Mouse (Mus musculus) thymus, adult 2 months (tissue): ENCODE data around the gene Ube3b. TPM values are rescaled to one million over a fixed set of nuclear protein-coding genes. Genes with fewer than 3 reads are reported as not detected.
A peak's percentile ranks its signal among the peaks of the same experiment; 100 is the strongest.

ENCODE experiments used
- DNase-seq: peaks from one replicate; pipeline ENCODE4 v3.0.0; 2021
- H3K27ac ChIP-seq: fragments of 200-500 bp; 2 replicates; pipeline ENCODE4 v1.5.1; 2012; ENCODE audit warnings: low read length, control low read depth; ENCODE audit not compliant: control insufficient read depth, insufficient read depth
- H3K27me3 ChIP-seq: fragments of 200-500 bp; 2 replicates; pipeline ENCODE4 v1.6.1; 2012; ENCODE audit warnings: mild to moderate bottlenecking, low read length, moderate library complexity, mixed read lengths; ENCODE audit not compliant: control insufficient read depth, insufficient read depth
- H3K36me3 ChIP-seq: fragments of 200-500 bp; 2 replicates; pipeline ENCODE4 v1.6.1; 2012; ENCODE audit warnings: mild to moderate bottlenecking, low read length, moderate library complexity; ENCODE audit not compliant: control insufficient read depth, insufficient read depth
- H3K4me1 ChIP-seq: fragments of 200-500 bp; replicated peaks from 2 replicates; pipeline ENCODE4 v1.6.1; 2012; ENCODE audit warnings: low read length; ENCODE audit not compliant: control insufficient read depth, insufficient read depth
- H3K4me3 ChIP-seq: fragments of 200-500 bp; 2 replicates; pipeline ENCODE4 v1.5.1; 2012; ENCODE audit warnings: mild to moderate bottlenecking, low read length, control low read depth, moderate library complexity; ENCODE audit not compliant: control insufficient read depth, insufficient read depth
- CTCF ChIP-seq: fragments of 200-500 bp; IDR thresholded peaks from 2 replicates; pipeline ENCODE4 v1.5.1; 2012; ENCODE audit warnings: mild to moderate bottlenecking, control low read depth, low read length, moderate library complexity, borderline replicate concordance; ENCODE audit not compliant: control insufficient read depth, poor library complexity, insufficient read depth; ENCODE audit errors: extremely low read depth
- POLR2A ChIP-seq: fragments of 200-500 bp; IDR thresholded peaks from 2 replicates; pipeline ENCODE4 v1.6.1; 2012; ENCODE audit warnings: mild to moderate bottlenecking, low read length, control low read depth, moderate library complexity; ENCODE audit not compliant: control insufficient read depth, poor library complexity, insufficient read depth; ENCODE audit errors: extremely low read depth
- WGBS: fragments of 180-500 bp; shearing (Covaris S2); methylation state at CpG from one replicate; pipeline ENCODE4 v1.1.7; 2018; 5-methylcytosine and 5-hydroxymethylcytosine counted together
- polyA plus RNA-seq: library from polyadenylated mRNA; depleted of rRNA; stranded (reverse); fragments of >200 nt; gene quantifications from 2 replicates; pipeline ENCODE4 v1.2.3, GENCODE M21; 2012

Gene Ube3b
- polyA plus RNA-seq, 1 experiment: 123 TPM

- Histone ChIP-seq H3K4me1 (peaks cover 37% of the 10 kb centered on the region), H3K4me3 (no peak overlapping the region), H3K36me3 (peaks cover 14% of the 10 kb centered on the region), H3K27me3 (no peaks in the 10 kb centered on the region), H3K27ac (no peak overlapping the region)
- DNase-seq: no peak
- TF ChIP-seq POLR2A: no peak
- 94% methylated on average over 11 of the region's 11 CpGs for WGBS
Observed at GRCm38 (mm10) chr5:114372565-114372964, 7.8 kb upstream of the Ube3b start.

GRCm38 (mm10) chr5:114373174-114373573, 7.2 kb upstream of the Ube3b start:
- Histone ChIP-seq H3K27me3 (no peaks in the 10 kb centered on the region), H3K27ac (no peak overlapping the region), H3K4me1 (peaks cover 42% of the 10 kb centered on the region), H3K4me3 (no peak overlapping the region), H3K36me3 (peaks cover 8% of the 10 kb centered on the region; the same call in 1 of the 2 replicates)
- no peak for TF ChIP-seq POLR2A
- no peak for TF ChIP-seq CTCF
- DNase-seq: no peak
- WGBS: 80% methylated on average over 11 of the region's 11 CpGs

- 95% methylated on average over 9 of the region's 9 CpGs for WGBS
- no peak for DNase-seq
- H3K27ac ChIP-seq: no peak overlapping the region
- H3K36me3 ChIP-seq: 0 out of 2 replicates have a peak, but pooled peaks cover 8% of the 10 kb centered on the region
- H3K4me3 ChIP-seq: no peak overlapping the region
- TF ChIP-seq POLR2A: no peak
- TF ChIP-seq CTCF: no peak
- H3K4me1 ChIP-seq: peaks cover 44% of the 10 kb centered on the region
- H3K27me3 ChIP-seq: no peaks in the 10 kb centered on the region
Observed at GRCm38 (mm10) chr5:114373581-114373980, 6.8 kb upstream of the Ube3b start.

GRCm38 (mm10) chr5:114374409-114375213, 5.8 kb upstream of the Ube3b start:
- Histone ChIP-seq H3K27me3 (no peaks in the 10 kb centered on the region), H3K4me1 (peaks cover 53% of the 10 kb centered on the region), H3K27ac (no peak overlapping the region), H3K4me3 (no peak overlapping the region), H3K36me3 (0 out of 2 replicates have a peak, but pooled peaks cover 8% of the 10 kb centered on the region)
- TF ChIP-seq POLR2A (no peak), CTCF (no peak)
- DNase-seq: peak; percentile 39
- 38% methylated on average over 23 of the region's 23 CpGs for WGBS

GRCm38 (mm10) chr5:114378177-114378920, 2.1 kb upstream of the Ube3b start:
- no peak for DNase-seq
- Histone ChIP-seq H3K4me3 (no peak overlapping the region), H3K27me3 (no peaks in the 10 kb centered on the region), H3K27ac (peak overlapping the region; percentile 19; the same call in 1 of the 2 replicates), H3K36me3 (0 out of 2 replicates have a peak, but pooled peaks cover 3% of the 10 kb centered on the region), H3K4me1 (peaks cover 48% of the 10 kb centered on the region)
- 9% methylated on average over 10 of the region's 10 CpGs for WGBS
- no peak for TF ChIP-seq POLR2A
- no peak for TF ChIP-seq CTCF

- Histone ChIP-seq H3K27me3 (no peaks in the 10 kb centered on the region), H3K36me3 (no peaks in the 10 kb centered on the region), H3K4me3 (no peak overlapping the region), H3K4me1 (peaks cover 48% of the 10 kb centered on the region), H3K27ac (no peak overlapping the region)
- WGBS: 59% methylated on average over 6 of the region's 6 CpGs
- TF ChIP-seq CTCF (no peak), POLR2A (no peak)
- no peak for DNase-seq
Observed at GRCm38 (mm10) chr5:114378936-114379335, 1.5 kb upstream of the Ube3b start.
